Mouse (Mus musculus) neutrophil, adult 83 days (primary cell): ENCODE measurements around the gene Gm38393. TPM values are rescaled to one million over a fixed set of nuclear protein-coding genes. Genes with fewer than 3 reads are reported as not detected.

Experiments
- total RNA-seq, 2 experiments: library from RNA; stranded (reverse); gene quantifications; one replicate each; pipeline ENCODE4 v1.2.4; 2023

Gene Gm38393
- under 1 TPM in 1 of 2 experiments, not detected in 1; 0.15 TPM for total RNA-seq

GRCm38 (mm10) chr7:60004606-60005330 is at the start of gene Gm38393, which contains the start of gene Snurf:
Gene Gm38393 (minus strand): TSS chr7:60005064.
Gene Snurf (minus strand): TSS chr7:60005049.

Other genes with a start within 250 kb of the Gm38393 start
- gene Snurf, start within 50 bp of the Gm38393 start, total RNA-seq: not detected
- gene Snrpn, start 135.2 kb upstream of the Gm38393 start, total RNA-seq: not detected